ENCODE assay signal across 8 mouse cellular contexts in the genomic region with DNA sequence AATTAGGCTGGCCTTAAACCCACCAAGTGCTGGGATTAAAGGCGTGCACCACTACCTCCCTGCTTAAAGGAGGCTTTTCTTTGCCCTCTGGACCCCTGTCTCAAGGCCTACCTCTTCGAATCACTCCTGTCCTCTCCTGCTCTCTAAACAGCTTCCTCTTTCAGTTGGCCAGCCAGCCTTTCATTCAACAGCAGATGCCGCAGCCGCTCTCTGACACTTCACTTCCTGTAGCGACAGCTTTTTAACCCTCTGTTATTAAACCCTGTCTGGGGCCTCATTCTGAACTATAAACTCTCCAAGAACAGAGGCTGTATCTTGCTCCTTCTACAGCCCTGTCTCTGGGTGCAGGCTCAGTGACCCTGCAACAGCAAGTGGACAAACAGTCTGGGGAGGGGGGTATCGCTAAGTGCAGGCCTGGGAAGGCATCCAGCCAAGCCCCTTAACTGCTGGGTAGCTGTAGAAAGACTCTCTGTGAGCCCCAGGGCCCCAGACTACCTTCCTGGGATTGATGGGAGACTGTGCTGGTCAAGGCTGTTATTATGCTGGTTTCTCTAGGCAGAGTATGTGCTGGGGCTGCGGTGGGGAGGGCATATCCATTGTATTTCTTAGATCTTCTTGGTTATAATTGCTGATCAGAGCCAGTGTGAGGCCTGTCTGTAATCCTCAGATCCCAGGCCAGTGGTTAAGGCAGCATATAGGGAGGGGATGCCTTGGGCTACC. TPM values are rescaled to one million over a fixed set of nuclear protein-coding genes. Genes with fewer than 3 reads are reported as not detected.
DNase-seq lines count a peak whose midpoint lies in the region; ATAC-seq and TF ChIP-seq lines count a peak whose summit lies in the region.

No protein-coding gene starts in this region.

- peak overlapping the region; percentile 19 for H3K27ac ChIP-seq in testis, adult 2 months (ENCODE audit: control insufficient read depth, insufficient read depth, low read depth, low read length)
- peak overlapping the region; percentile 67 for H3K27ac ChIP-seq in heart, embryonic 12.5 days (ENCODE audit: poor library complexity, severe bottlenecking)
- H3K27ac ChIP-seq in kidney, embryonic 15.5 days, result peak overlapping the region; percentile 73
- H3K27ac ChIP-seq in stomach, embryonic 14.5 days (ENCODE audit: low read length), result peak overlapping the region; percentile 66

- H3K9ac ChIP-seq in heart, embryonic 12.5 days, result 0 out of 2 replicates have a peak overlapping the region, but pooled peaks have one; percentile 23
- no peak overlapping the region for H3K9ac ChIP-seq in kidney, embryonic 15.5 days
- H3K9ac ChIP-seq in stomach, embryonic 14.5 days (replicated peaks; ENCODE audit: low read depth, low read length), result no peak overlapping the region

- H3K27me3 ChIP-seq in testis, adult 2 months (ENCODE audit: control insufficient read depth, insufficient read depth, low read length), result no peaks in the 10 kb centered on the region
- no peaks in the 10 kb centered on the region for H3K27me3 ChIP-seq in heart, embryonic 12.5 days (replicated peaks)
- no peaks in the 10 kb centered on the region for H3K27me3 ChIP-seq in kidney, embryonic 15.5 days
- no peaks in the 10 kb centered on the region for H3K27me3 ChIP-seq in stomach, embryonic 14.5 days (ENCODE audit: control insufficient read depth, insufficient read depth, low read length)

- WGBS in heart, embryonic 12.5 days, result 45% methylated on average over 7 of the region's 7 CpGs
- WGBS in kidney, embryonic 15.5 days, result 23% methylated on average over 7 of the region's 7 CpGs
- 26% methylated on average over 7 of the region's 7 CpGs for WGBS in stomach, embryonic 14.5 days

- H3K4me1 ChIP-seq in testis, adult 2 months (ENCODE audit: control insufficient read depth, insufficient read depth, low read length), result peaks cover 15% of the 10 kb centered on the region
- H3K4me1 ChIP-seq in heart, embryonic 12.5 days (replicated peaks), result peaks cover 19% of the 10 kb centered on the region
- H3K4me1 ChIP-seq in kidney, embryonic 15.5 days, result peaks cover 19% of the 10 kb centered on the region
- peaks cover 11% of the 10 kb centered on the region for H3K4me1 ChIP-seq in stomach, embryonic 14.5 days (ENCODE audit: control insufficient read depth, insufficient read depth, low read length)

- DNase-seq in testis, postnatal 10 days (ENCODE audit: low spot score), result no peak
- peak; percentile 60 to 62 for DNase-seq in lung, postnatal 4 days
- no peak for DNase-seq in testis, postnatal 14 days (ENCODE audit: low spot score)
- DNase-seq in ovary, adult 18-20 months (ENCODE audit: low spot score), result no peak

- H3K9me3 ChIP-seq in heart, embryonic 12.5 days (replicated peaks), result no peaks in the 10 kb centered on the region
- no peaks in the 10 kb centered on the region for H3K9me3 ChIP-seq in kidney, embryonic 15.5 days (replicated peaks)
- H3K9me3 ChIP-seq in stomach, embryonic 14.5 days (ENCODE audit: control insufficient read depth, low read depth, low read length), result no peaks in the 10 kb centered on the region

- ATAC-seq in heart, embryonic 12.5 days (ENCODE audit: insufficient number of reproducible peaks, low FRiP score), result peak; percentile 29; the same call in 1 of the 2 replicates
- peak; percentile 38; the same call in 1 of the 2 replicates for ATAC-seq in kidney, embryonic 15.5 days (replicated peaks; ENCODE audit: low FRiP score)
- no peak for ATAC-seq in stomach, embryonic 14.5 days (ENCODE audit: insufficient number of reproducible peaks, insufficient read depth, low FRiP score, low read depth)

- TF ChIP-seq CTCF in testis, adult 2 months (IDR thresholded peaks at IDR 0.05; ENCODE audit: control insufficient read depth, insufficient read depth, insufficient replicate concordance, low read depth, low read length), result no peak

- H3K4me3 ChIP-seq in testis, adult 2 months (ENCODE audit: control insufficient read depth, low read depth, low read length), result no peak overlapping the region
- H3K4me3 ChIP-seq in heart, embryonic 12.5 days, result no peak overlapping the region
- H3K4me3 ChIP-seq in kidney, embryonic 15.5 days (replicated peaks), result no peak overlapping the region
- no peak overlapping the region for H3K4me3 ChIP-seq in stomach, embryonic 14.5 days (ENCODE audit: low read depth, low read length)

- no peak for TF ChIP-seq POLR2A in testis, adult 2 months (IDR thresholded peaks at IDR 0.05; ENCODE audit: control insufficient read depth, low read depth, low read length)

- H3K4me2 ChIP-seq in heart, embryonic 12.5 days, result no peak overlapping the region
- no peak overlapping the region for H3K4me2 ChIP-seq in kidney, embryonic 15.5 days
- H3K4me2 ChIP-seq in stomach, embryonic 14.5 days (replicated peaks; ENCODE audit: low read depth, low read length), result no peak overlapping the region

- no peaks in the 10 kb centered on the region; the same call in 1 of the 2 replicates for H3K36me3 ChIP-seq in testis, adult 2 months (ENCODE audit: control insufficient read depth, insufficient read depth, low read length)
- H3K36me3 ChIP-seq in heart, embryonic 12.5 days, result peaks cover 10% of the 10 kb centered on the region; the same call in 1 of the 2 replicates
- no peaks in the 10 kb centered on the region; the same call in 1 of the 2 replicates for H3K36me3 ChIP-seq in kidney, embryonic 15.5 days
- H3K36me3 ChIP-seq in stomach, embryonic 14.5 days (ENCODE audit: control insufficient read depth, insufficient read depth, low read length), result peaks cover 9% of the 10 kb centered on the region; the same call in 1 of the 2 replicates

RNA-seq across cellular contexts. Expression of a gene that starts 13.7 kb away (rescaled TPM):
- 3.6 and 4.8 TPM in 2 replicates for polyA plus RNA-seq in testis, adult 2 months (2012; rRNA removed)
- polyA plus RNA-seq in heart, embryonic 12.5 days (2016; fragmentation: Nextera tagmentation; extraction: Ambion mirVana), result 0.60 and 0.81 TPM in 2 replicates
- 1.1 and 1.4 TPM in 2 replicates for polyA plus RNA-seq in kidney, embryonic 15.5 days (2015; fragmentation: Nextera tagmentation; extraction: Ambion mirVana)
- polyA plus RNA-seq in stomach, embryonic 14.5 days (2014; fragmentation: Nextera tagmentation; extraction: Ambion mirVana), result 0.93 and 1.00 TPM in 2 replicates

RNA-seq across cellular contexts. Expression of a gene that starts 34.4 kb away (rescaled TPM):
- polyA plus RNA-seq in testis, adult 2 months (2012; rRNA removed), result 18.3 and 18.6 TPM in 2 replicates
- 178 and 180 TPM in 2 replicates for polyA plus RNA-seq in heart, embryonic 12.5 days (2016; fragmentation: Nextera tagmentation; extraction: Ambion mirVana)
- 246 and 252 TPM in 2 replicates for polyA plus RNA-seq in kidney, embryonic 15.5 days (2015; fragmentation: Nextera tagmentation; extraction: Ambion mirVana)
- 243 and 247 TPM in 2 replicates for polyA plus RNA-seq in stomach, embryonic 14.5 days (2014; fragmentation: Nextera tagmentation; extraction: Ambion mirVana)

Comparison
In these comparisons a context has a peak if more than half of its experiments do, and no peak if none do; other contexts are left out.
1. H3K27ac ChIP-seq: peak in every context shown above with its lines; median percentile 73 in kidney, embryonic 15.5 days; 67 in heart, embryonic 12.5 days; 66 in stomach, embryonic 14.5 days; 19 in testis, adult 2 months.
2. DNase-seq: peak in lung, postnatal 4 days (2 of 2); none in testis, postnatal 10 days (single experiment), testis, postnatal 14 days (single experiment) and ovary, adult 18-20 months (single experiment).